Mouse (Mus musculus) heart, postnatal 0 days (tissue): Measurements from ENCODE around the gene Ypel5.

Experiments
- CTCF ChIP-seq: IDR thresholded peaks from 2 replicates; pipeline ENCODE4 v1.5.1; 2016; ENCODE audit warnings: antibody characterized with exemption, control low read depth, low read depth
- EP300 ChIP-seq: IDR thresholded peaks from 2 replicates; pipeline ENCODE4 v1.6.1; 2016; ENCODE audit warnings: antibody characterized with exemption, low read depth

DNA sequence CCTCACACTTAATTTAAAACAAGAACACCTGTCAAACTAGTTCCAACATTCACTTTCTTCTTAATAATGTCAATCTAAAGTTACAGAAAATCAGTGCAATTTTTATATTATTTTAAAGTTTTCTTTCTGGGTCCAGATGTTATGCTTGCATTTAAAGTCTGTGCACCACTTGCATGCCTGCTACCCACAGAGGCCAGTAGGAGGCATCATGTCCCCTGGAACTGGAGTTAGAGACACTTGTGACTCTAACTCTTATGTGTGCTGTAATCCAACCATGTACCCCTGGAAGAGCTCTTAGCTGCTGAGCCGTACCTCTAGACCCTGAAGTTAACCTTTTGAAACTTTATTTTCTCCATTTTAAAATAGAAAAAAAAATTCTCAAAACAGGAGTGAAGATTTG lies 19.0 kb downstream of the Ypel5 start:
- no peak for TF ChIP-seq EP300
- TF ChIP-seq CTCF, result no peak
